Mouse (Mus musculus) myocyte (in vitro differentiated cells): ENCODE results near the gene Cldnd2.

Experiments
- CEBPB ChIP-seq: IDR thresholded peaks from 2 replicates; pipeline ENCODE4 v1.6.1; 2011; ENCODE audit warnings: mild to moderate bottlenecking, moderate library complexity; ENCODE audit not compliant: poor library complexity, insufficient read depth, severe bottlenecking
- E2F4 ChIP-seq: IDR thresholded peaks from one replicate; pipeline ENCODE4 v1.6.1; 2011; ENCODE audit warnings: mild to moderate bottlenecking, control low read depth, moderate library complexity; ENCODE audit not compliant: insufficient read depth
- MAX ChIP-seq: IDR thresholded peaks from one replicate; pipeline ENCODE4 v1.6.1; 2011; ENCODE audit warnings: low read depth, mild to moderate bottlenecking, control low read depth
- POLR2A ChIP-seq: IDR thresholded peaks from one replicate; pipeline ENCODE4 v1.6.1; 2011; ENCODE audit warnings: low read depth, mild to moderate bottlenecking, control low read depth, moderate library complexity; ENCODE audit not compliant: insufficient read length
- SRF ChIP-seq: IDR thresholded peaks from one replicate; pipeline ENCODE4 v1.6.1; 2011; ENCODE audit warnings: low read depth; ENCODE audit not compliant: control insufficient read depth, insufficient read length
- TCF12 ChIP-seq: IDR thresholded peaks from one replicate; pipeline ENCODE4 v1.6.1; 2011; ENCODE audit warnings: mild to moderate bottlenecking, control low read depth; ENCODE audit not compliant: poor library complexity, insufficient read depth, severe bottlenecking
- USF1 ChIP-seq: IDR thresholded peaks from one replicate; pipeline ENCODE4 v1.6.1; 2011; ENCODE audit warnings: low read depth, mild to moderate bottlenecking, control low read depth, moderate library complexity

GRCm38 (mm10) chr7:43436341-43437255, 4.0 kb upstream of the Cldnd2 start, which contains the start of gene Nkg7:
- TF ChIP-seq CEBPB (no peak), POLR2A (no peak), USF1 (no peak), TCF12 (no peak), SRF (no peak), E2F4 (no peak), MAX (no peak)
